Mouse (Mus musculus) liver, embryonic 14 days (tissue): Measurements from ENCODE around the gene Lamb1. TPM values are rescaled to one million over a fixed set of nuclear protein-coding genes. Genes with fewer than 3 reads are reported as not detected.

Experiments
- polyA plus RNA-seq: library from polyadenylated mRNA; depleted of rRNA; stranded (reverse); fragments of >200 nt; gene quantifications from 2 replicates; pipeline ENCODE4 v1.2.3, GENCODE M21; 2012; rRNA removed

The Lamb1 gene
- polyA plus RNA-seq, result 2.1 and 2.9 TPM in 2 replicates

GRCm38 (mm10) chr12:31265005-31265721 is at the start of gene Lamb1:
TSS of gene Lamb1 (plus strand) at chr12:31265234.

GRCm38 (mm10) chr12:31240470-31240869 is 24.6 kb upstream of the Lamb1 start, which contains the start of gene Gm6993:
TSS of gene Gm6993 (plus strand) at chr12:31240770.

GRCm38 (mm10) chr12:31350944-31351928 is 86.2 kb downstream of the Lamb1 start, which contains the start of gene Dld:
TSS of gene Dld (minus strand) at chr12:31351453.

Other genes with a start within 250 kb of the Lamb1 start
- 0.90 and 1.2 TPM in 2 replicates for gene Fam110c, start 191.4 kb upstream of the Lamb1 start, polyA plus RNA-seq
- gene Gm6993, start 24.5 kb upstream of the Lamb1 start, polyA plus RNA-seq, result not detected in 2 replicates
- 41.6 and 46.3 TPM in 2 replicates for gene Dld, start 86.2 kb downstream of the Lamb1 start, polyA plus RNA-seq
- 0.01 and 0.03 TPM in 2 replicates for gene Slc26a3, start 125.6 kb downstream of the Lamb1 start, polyA plus RNA-seq
- 2.4 and 3.1 TPM in 2 replicates for gene Cbll1, start 234.4 kb downstream of the Lamb1 start, polyA plus RNA-seq